Mouse (Mus musculus): ENCODE results near the gene Nosip. TPM values are rescaled to one million over a fixed set of nuclear protein-coding genes. Genes with fewer than 3 reads are reported as not detected.

Gene Nosip
- polyA plus RNA-seq, 2 experiments: 23.1 to 26.4 TPM

- ATAC-seq (ENCODE audit: insufficient read depth) (no peak), DNase-seq (ENCODE audit: low read depth in 3 of 3, low spot score in 3 of 3) (no peak)
- Histone ChIP-seq H3K9me3 (ENCODE audit: control insufficient read depth, low read length) (no peaks in the 10 kb centered on the region), H3K9ac (replicated peaks) (no peak overlapping the region), H3K4me3 (ENCODE audit: insufficient read depth in 1 of 2, low read depth in 2 of 2, low read length in 2 of 2) (peak overlapping the region in 1 of 2 experiments; percentile 23; a peak in 2 of 4 replicates), H3K27ac (no peak overlapping the region), H3K36me3 (replicated peaks; ENCODE audit: control insufficient read depth, insufficient read depth, low read depth) (no peaks in the 10 kb centered on the region), H3K4me2 (ENCODE audit: low read depth) (peak overlapping the region; percentile 51), H3K27me3 (ENCODE audit: control insufficient read depth, insufficient read depth, low read length) (no peaks in the 10 kb centered on the region), H3K4me1 (replicated peaks; ENCODE audit: control insufficient read depth in 2 of 2, insufficient read depth in 2 of 2, low read length in 1 of 2) (peaks cover 3 to 10% of the 10 kb centered on the region in 2 experiments; a peak in 3 of 4 replicates)
- TF ChIP-seq EP300 (IDR thresholded peaks at IDR 0.05; ENCODE audit: low read depth) (no peak), CTCF (IDR thresholded peaks at IDR 0.05; ENCODE audit: low read depth) (no peak)
- WGBS (ENCODE audit: insufficient replicate concordance): 37% methylated on average over 22 of the region's 22 CpGs
Observed at GRCm38 (mm10) chr7:45083300-45083890, 21.2 kb downstream of the Nosip start.

- no peaks in the 10 kb centered on the region for H3K27me3 ChIP-seq (ENCODE audit: control insufficient read depth, insufficient read depth, low read length)
- no peak overlapping the region for H3K27ac ChIP-seq
- no peaks in the 10 kb centered on the region for H3K9me3 ChIP-seq (ENCODE audit: control insufficient read depth, low read length)
- TF ChIP-seq EP300 (IDR thresholded peaks at IDR 0.05; ENCODE audit: low read depth): no peak
- peak; percentile 74 for TF ChIP-seq CTCF (IDR thresholded peaks at IDR 0.05; ENCODE audit: low read depth)
- H3K4me3 ChIP-seq (ENCODE audit: insufficient read depth in 1 of 2, low read depth in 2 of 2, low read length in 2 of 2): no peak overlapping the region
- WGBS (ENCODE audit: insufficient replicate concordance): 65% methylated on average over 4 of the region's 4 CpGs
- no peak overlapping the region for H3K4me2 ChIP-seq (ENCODE audit: low read depth)
- ATAC-seq (ENCODE audit: insufficient read depth): no peak
- DNase-seq (ENCODE audit: low read depth in 3 of 3, low spot score in 3 of 3): no peak
- H3K4me1 ChIP-seq (replicated peaks; ENCODE audit: control insufficient read depth in 2 of 2, insufficient read depth in 2 of 2, low read length in 1 of 2): peaks cover 5 to 16% of the 10 kb centered on the region in 2 experiments
- H3K9ac ChIP-seq (replicated peaks): no peak overlapping the region
- no peaks in the 10 kb centered on the region for H3K36me3 ChIP-seq (replicated peaks; ENCODE audit: control insufficient read depth, insufficient read depth, low read depth)
Observed at GRCm38 (mm10) chr7:45086084-45086483, 23.9 kb downstream of the Nosip start.

GRCm38 (mm10) chr7:45088597-45088996 lies 26.4 kb downstream of the Nosip start:
- Histone ChIP-seq H3K9ac (replicated peaks) (no peak overlapping the region), H3K4me2 (ENCODE audit: low read depth) (no peak overlapping the region), H3K36me3 (replicated peaks; ENCODE audit: control insufficient read depth, insufficient read depth, low read depth) (no peaks in the 10 kb centered on the region), H3K4me3 (ENCODE audit: insufficient read depth in 1 of 2, low read depth in 2 of 2, low read length in 2 of 2) (no peak overlapping the region), H3K4me1 (replicated peaks; ENCODE audit: control insufficient read depth in 2 of 2, insufficient read depth in 2 of 2, low read length in 1 of 2) (peaks cover 9 to 21% of the 10 kb centered on the region in 2 experiments; a peak in 3 of 4 replicates), H3K27me3 (ENCODE audit: control insufficient read depth, insufficient read depth, low read length) (no peaks in the 10 kb centered on the region), H3K9me3 (ENCODE audit: control insufficient read depth, low read length) (no peaks in the 10 kb centered on the region), H3K27ac (no peak overlapping the region)
- DNase-seq (ENCODE audit: low read depth in 3 of 3, low spot score in 3 of 3) (no peak), ATAC-seq (ENCODE audit: insufficient read depth) (no peak)
- WGBS (ENCODE audit: insufficient replicate concordance): 82% methylated on average over 17 of the region's 17 CpGs
- TF ChIP-seq CTCF (IDR thresholded peaks at IDR 0.05; ENCODE audit: low read depth) (no peak), EP300 (IDR thresholded peaks at IDR 0.05; ENCODE audit: low read depth) (no peak)

- no peak for TF ChIP-seq EP300 (IDR thresholded peaks at IDR 0.05; ENCODE audit: low read depth)
- TF ChIP-seq CTCF (IDR thresholded peaks at IDR 0.05; ENCODE audit: low read depth): no peak
- no peak overlapping the region for H3K4me3 ChIP-seq (ENCODE audit: insufficient read depth in 1 of 2, low read depth in 2 of 2, low read length in 2 of 2)
- DNase-seq (ENCODE audit: low read depth in 3 of 3, low spot score in 3 of 3) (peak in 1 of 3 experiments; percentile 32), ATAC-seq (ENCODE audit: insufficient read depth) (peak; percentile 29; the same call in 1 of the 2 replicates)
- no peak overlapping the region for H3K27ac ChIP-seq
- WGBS (ENCODE audit: insufficient replicate concordance): 50% methylated on average over 13 of the region's 13 CpGs
- H3K4me2 ChIP-seq (ENCODE audit: low read depth): peak overlapping the region; percentile 78
- H3K9ac ChIP-seq (replicated peaks): no peak overlapping the region
- H3K4me1 ChIP-seq (replicated peaks; ENCODE audit: control insufficient read depth in 2 of 2, insufficient read depth in 2 of 2, low read length in 1 of 2): peaks cover 9 to 21% of the 10 kb centered on the region in 2 experiments; a peak in 3 of 4 replicates
- no peaks in the 10 kb centered on the region for H3K36me3 ChIP-seq (replicated peaks; ENCODE audit: control insufficient read depth, insufficient read depth, low read depth)
- no peaks in the 10 kb centered on the region for H3K27me3 ChIP-seq (ENCODE audit: control insufficient read depth, insufficient read depth, low read length)
- no peaks in the 10 kb centered on the region for H3K9me3 ChIP-seq (ENCODE audit: control insufficient read depth, low read length)
Observed at GRCm38 (mm10) chr7:45090251-45090977, 28.2 kb downstream of the Nosip start.

Data from liver, embryonic 14.5 days (tissue).